In genomic region chr5:144585100-144585499, GRCm38 (mm10) we compare ENCODE assay signal across 21 mouse cellular contexts. TPM values are rescaled to one million over a fixed set of nuclear protein-coding genes. Genes with fewer than 3 reads are reported as not detected.
DNase-seq lines count a peak whose midpoint lies in the region.
"Had no signal": no experiment of that assay in that cellular context is flagged by ENCODE, and none has a peak within 500 bp of the region (broad histone marks: within the 10 kb centered on the region; RNA-seq: fewer than 3 reads in every experiment).

No protein-coding gene starts in this region.

- intact Hi-C loops in left cerebral cortex, postnatal 36 days (cut with DNase I) = no loop called here

- peak; percentile 8 to 11 for DNase-seq in layer of hippocampus, postnatal 36 days
- DNase-seq in layer of hippocampus, postnatal 14 days (ENCODE audit: low spot score in 2 of 2) = no peak
- peak; percentile 29 to 35 for DNase-seq in right cerebral cortex, adult 2 months (ENCODE audit: low spot score in 2 of 2)
- no peak for DNase-seq in right cerebral cortex, postnatal 14 days
- peak; percentile 29 to 67 for DNase-seq in left cerebral cortex, postnatal 36 days (ENCODE audit: low spot score in 2 of 2)
- DNase-seq in retina, postnatal 1 day = no peak
- DNase-seq: adrenal gland, postnatal 25 days; B cell, adult 2 months; cerebellum, adult 18-20 months; cerebellum, postnatal 10 days; gastrocnemius, postnatal 25 days; heart, adult 18-20 months; heart, postnatal 36 days; kidney, adult 9 months; kidney, postnatal 10 days; liver, postnatal 0 days; lung, postnatal 36 days had no signal

RNA-seq across cellular contexts. Expression of gene Nptx2, which starts 39.4 kb away (rescaled TPM):
- 10 to 100 TPM; 44.0 to 52.2 TPM for total RNA-seq in layer of hippocampus, postnatal 36 days (2021)
- 10 to 100 TPM; 64.2 to 68.9 TPM for total RNA-seq in layer of hippocampus, postnatal 14 days (2021)
- total RNA-seq in left cerebral cortex, postnatal 36 days (2021) = 100 to 1,000 TPM; 101 to 102 TPM
- total RNA-seq: common myeloid progenitor, adult 5-6 weeks; gastrocnemius, adult 18-20 months; megakaryocyte, adult 5-6 weeks; neutrophil, adult 5-6 weeks had no signal

Comparison
In these comparisons a context has a peak if more than half of its experiments do, and no peak if none do; other contexts are left out.
1. DNase-seq: peak in layer of hippocampus, postnatal 36 days (2 of 2), right cerebral cortex, adult 2 months (2 of 2) and left cerebral cortex, postnatal 36 days (2 of 2); none in layer of hippocampus, postnatal 14 days (0 of 2), right cerebral cortex, postnatal 14 days (single experiment) and retina, postnatal 1 day (single experiment).